Mouse (Mus musculus): ENCODE measurements around the gene Gm10959.
"Not testable (repeated sequence)": the region's sequence is repeated elsewhere in the genome, so short reads cannot be mapped to it uniquely, and the experiment has no call there.

Gene Gm10959

DNA sequence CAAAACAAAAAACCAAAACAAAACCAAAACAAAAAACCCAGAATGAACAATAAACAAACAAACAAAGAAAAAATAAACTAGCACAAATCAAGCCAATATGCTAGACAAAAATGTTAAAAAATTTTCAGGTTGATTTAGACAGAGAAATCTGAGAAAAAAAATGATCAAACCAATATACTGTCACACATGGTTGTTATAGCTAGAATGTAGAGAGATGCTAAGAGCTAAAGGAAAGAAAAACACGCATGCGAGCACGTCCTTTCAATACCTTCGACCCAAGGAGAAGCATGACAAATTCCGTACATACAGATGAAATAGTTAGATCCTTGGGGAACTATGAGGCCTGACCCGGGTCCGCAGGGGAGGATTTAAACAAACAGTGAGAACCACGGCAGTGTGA lies at the start of gene Gm10959:
Gene Gm10959 (minus strand): TSS at position 101 of the 400 bp plus-strand sequence.
- DNase-seq: no peak

DNA sequence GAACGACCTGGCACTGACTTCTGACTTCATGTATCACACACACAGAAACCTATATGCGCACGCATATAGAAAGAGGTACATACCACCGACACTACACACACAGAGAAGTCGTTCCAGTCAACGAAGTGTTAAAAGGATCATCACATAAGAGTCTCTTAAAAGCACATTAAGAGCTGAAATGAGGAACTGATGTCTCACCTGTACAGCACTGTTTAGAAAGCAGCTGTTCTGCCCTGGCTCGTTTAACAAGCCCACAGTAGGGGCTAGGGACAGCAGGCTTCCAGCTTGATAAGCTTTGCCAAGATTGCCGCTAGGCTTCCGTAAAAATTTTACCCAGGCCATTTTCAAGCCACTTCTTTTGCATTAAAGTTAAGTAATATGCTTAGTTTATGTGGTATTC lies 49.2 kb upstream of the Gm10959 start:
- peak; percentile 64 for DNase-seq

DNA sequence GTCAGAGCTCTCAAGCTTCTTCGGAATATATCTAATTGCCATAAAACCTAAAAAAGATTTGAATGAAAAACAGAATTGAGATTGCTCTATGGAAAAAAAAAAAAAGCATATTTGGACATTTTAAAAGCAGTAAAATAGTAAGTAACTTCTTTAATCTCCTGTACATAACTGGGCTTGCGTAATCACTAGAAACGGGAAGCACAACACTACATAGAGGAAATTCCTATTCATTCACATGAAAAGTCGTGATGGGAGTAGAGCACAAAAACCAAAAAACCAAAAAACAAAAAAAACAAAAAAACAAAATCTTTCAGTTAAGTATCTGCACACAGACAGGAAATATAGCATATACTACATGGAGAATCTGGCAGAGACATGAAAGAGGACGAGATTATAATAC lies 45.1 kb upstream of the Gm10959 start:
- DNase-seq: no peak

DNA sequence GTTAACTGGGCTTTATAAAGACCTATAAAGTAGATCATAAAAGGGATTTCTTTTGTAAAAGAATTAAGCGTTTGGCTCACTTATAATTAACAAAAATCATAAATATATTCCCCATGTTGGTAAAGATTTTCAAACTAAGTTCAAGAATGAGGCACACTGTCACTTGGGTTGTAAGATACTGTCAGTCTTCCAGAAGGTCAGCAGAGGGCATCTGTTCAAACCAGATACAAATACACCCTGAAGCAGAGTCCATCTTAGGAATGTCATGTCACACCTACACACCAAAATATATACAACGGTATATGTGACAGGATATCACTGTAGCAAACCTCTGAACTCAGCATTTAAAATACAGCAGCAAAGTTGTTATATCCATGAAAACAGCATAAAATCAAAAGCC lies 31.0 kb upstream of the Gm10959 start:
- DNase-seq: no peak

DNA sequence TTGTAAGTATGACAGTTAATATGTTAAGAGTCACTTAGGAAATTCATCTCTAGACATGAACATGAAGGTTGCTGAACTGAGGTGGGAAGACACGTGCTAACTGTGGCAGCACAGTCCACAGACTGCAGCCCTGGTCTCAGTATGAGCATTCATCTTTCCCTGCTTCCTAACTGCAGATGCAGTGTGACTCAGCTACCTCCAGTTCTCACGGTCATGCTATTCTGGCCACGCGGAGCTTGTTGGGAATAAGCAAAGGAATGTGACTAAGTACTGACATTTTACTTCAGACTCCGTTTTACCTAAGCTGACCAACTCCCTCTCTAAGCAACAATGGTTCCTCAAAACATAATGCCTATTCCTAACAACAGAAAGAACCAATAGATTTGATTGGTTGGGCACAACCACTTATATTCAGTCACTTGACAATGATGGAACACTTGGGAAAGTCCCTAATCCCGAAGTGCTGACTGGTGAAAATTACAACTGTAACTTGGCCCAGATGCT lies 24.3 kb upstream of the Gm10959 start:
- no peak for DNase-seq

DNA sequence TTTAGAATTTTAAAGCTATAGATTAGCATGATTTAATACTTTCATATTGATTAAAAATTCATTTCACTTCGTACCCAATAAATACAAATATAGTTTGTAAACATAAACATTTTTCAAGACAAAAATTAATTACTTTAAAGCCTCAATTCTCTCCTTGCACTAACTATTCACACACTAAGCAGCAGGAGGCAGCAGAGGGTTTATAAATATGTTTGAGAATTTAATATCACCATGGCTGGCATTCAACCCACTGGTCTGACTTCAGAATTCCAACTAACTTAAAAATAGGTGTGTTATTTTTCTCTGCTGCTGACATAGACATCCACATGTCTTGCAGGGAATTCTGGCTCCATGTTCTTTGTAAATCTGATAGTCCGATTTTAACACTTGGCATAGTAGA lies 20.1 kb upstream of the Gm10959 start:
- DNase-seq: no peak

DNA sequence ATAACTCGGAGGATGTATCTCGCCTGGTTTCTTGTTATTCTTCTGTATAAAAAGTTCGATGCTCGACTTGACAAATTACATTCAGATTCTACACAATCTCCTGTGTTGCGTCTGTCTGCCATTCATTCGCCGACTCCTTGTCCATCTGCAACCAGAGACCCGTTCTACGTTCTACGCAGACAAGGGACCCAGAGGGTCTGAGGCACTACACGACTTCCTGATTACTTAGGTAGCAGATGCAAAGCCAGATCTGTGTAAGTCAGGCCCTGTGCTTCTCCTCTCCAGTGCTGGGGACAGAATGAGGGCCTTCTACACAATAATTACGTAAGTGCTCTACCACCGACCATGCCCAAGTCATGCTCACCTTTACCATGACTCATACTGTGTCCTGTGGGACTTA lies 18.0 kb upstream of the Gm10959 start:
- DNase-seq: not testable (repeated sequence)

DNA sequence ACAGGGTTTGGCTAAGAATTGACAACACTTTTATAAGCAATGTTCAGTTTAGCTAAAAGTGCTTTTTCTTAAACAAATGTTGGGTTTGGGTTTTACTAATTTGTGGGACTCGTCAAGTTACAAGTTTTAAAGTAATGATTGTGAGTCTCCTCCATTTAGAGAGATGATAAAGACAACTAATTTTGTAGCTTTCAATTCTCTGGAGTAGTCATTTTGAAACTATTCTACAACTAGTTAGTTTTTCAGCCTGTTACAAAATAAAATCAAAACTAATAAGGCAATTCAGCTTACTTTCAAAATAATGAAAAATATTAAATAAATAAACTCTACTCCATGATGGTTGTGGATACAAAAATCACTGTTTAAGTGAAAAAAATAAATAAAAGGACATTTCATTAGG lies 13.3 kb upstream of the Gm10959 start:
- no peak for DNase-seq

DNA sequence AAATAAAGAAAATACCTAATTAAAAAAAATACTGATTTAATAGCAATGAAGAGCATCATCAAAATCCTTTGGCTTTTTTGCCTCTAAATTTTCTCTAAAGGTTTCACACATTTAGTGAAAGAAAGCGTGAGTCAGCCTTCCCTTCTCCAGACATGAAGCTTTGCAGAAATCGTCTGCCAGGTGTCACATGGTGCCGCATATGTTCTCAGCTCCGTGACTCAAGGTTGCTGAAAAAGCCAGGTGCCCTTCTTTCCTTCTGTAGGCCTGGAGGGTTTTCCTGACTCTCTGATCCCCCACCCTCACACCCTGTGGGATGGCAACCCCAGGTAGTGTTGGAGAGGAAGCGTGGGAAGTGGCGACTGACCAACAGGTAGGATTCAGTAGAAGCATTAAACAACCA lies 10.6 kb upstream of the Gm10959 start:
- peak; percentile 70 for DNase-seq

DNA sequence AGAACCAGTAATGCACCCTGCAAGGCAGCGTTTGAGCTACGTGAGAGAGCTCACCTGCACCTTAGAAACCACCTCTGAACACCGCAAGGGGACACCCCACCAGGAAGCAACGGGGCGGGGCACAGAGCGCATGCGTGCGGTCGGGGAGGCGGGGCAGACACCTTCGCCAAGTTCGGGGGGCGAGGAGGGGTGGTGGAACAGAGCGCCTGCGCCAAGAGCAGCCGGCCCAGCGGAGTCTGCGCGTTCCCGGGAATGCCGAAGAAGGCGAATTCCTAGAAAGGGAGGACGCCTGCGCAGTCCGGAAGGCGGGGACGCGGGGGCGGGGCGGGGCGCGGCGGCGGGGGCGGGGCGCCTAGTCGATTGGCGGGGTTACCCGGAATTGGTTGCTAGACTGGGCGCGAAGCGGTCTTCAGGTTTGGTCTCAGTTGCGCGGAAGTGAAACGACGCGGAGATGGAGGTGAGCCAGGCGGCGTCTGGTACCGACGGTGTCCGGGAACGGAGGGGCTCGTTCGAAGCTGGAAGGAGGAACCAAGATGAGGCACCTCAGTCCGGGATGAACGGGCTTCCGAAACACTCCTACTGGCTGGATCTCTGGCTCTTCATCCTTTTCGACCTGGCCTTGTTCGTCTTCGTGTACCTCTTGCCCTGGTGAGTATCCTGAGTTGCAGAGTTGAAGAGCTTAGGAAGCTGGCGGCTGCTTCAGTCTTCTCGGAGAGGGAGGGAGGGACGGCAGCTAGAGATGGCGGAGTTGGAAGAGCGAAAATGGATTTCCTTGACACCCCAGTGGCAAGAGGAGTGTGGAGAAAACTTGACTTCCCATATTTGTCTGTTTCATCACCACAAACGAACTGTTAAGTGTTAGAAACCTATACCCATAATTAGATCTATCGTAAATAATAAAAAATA lies 5.1 kb upstream of the Gm10959 start, which contains the start of gene 1810037I17Rik:
Gene 1810037I17Rik (plus strand): TSS at position 195 of the 906 bp plus-strand sequence.
- DNase-seq: peak; percentile 100

DNA sequence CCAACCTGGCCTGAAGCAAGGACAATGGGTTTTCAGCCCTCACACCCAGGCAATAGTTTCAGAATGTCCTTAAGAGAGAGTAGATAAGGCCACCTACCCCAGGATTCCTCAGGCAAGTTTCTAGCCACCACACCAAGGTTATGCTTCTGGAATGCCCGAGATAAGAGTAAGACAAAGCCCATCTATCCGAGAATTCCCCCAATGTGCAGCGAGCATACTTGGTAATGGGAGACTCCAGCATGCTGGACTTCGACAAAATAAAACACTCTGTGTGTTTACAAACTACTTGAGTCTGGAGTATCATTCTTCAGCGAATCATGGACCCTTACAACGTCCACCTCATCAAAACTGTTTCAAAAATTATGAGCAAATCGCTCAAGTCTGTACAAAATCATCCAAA lies 4.0 kb upstream of the Gm10959 start:
- no peak for DNase-seq

DNA sequence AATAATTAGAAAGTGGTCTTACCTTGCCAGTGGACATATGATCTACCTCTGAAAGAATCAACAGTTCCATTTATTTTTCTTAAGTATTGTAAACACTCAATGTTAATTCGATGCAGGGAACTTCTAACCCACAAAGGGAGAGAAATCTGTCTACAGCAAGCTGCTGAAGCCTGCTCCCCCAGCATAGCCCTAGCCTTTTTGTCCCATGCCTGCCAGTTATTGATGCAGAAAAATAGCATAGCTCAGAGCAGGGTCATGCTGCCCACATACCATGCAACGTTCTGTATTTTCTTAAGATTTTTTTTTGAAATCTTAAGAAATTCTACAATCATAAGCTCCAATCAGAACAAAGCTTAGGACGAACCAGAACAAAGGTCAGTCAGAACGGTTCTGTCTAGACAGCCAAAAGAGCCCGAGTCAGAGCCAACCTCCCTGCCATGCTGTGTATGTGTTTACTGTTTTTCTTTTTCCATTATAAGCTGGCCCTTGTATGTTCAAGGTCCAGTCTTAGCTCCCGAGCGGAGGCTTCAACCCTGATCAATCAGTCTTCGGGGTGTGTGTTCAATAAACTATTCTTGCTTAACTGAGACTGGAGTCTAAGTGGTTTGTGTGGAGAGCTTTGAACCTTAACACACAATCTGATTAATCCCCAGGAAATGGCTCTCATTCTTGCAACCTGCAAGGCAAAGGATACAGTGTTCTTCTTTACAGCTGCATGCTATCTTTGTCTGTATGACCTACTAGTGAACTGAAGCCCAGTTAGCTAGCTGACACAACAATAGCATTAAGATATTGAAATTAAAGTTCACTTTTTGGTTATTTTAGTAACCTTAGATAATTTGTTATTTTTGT lies 2.7 kb upstream of the Gm10959 start:
- DNase-seq: no peak

DNA sequence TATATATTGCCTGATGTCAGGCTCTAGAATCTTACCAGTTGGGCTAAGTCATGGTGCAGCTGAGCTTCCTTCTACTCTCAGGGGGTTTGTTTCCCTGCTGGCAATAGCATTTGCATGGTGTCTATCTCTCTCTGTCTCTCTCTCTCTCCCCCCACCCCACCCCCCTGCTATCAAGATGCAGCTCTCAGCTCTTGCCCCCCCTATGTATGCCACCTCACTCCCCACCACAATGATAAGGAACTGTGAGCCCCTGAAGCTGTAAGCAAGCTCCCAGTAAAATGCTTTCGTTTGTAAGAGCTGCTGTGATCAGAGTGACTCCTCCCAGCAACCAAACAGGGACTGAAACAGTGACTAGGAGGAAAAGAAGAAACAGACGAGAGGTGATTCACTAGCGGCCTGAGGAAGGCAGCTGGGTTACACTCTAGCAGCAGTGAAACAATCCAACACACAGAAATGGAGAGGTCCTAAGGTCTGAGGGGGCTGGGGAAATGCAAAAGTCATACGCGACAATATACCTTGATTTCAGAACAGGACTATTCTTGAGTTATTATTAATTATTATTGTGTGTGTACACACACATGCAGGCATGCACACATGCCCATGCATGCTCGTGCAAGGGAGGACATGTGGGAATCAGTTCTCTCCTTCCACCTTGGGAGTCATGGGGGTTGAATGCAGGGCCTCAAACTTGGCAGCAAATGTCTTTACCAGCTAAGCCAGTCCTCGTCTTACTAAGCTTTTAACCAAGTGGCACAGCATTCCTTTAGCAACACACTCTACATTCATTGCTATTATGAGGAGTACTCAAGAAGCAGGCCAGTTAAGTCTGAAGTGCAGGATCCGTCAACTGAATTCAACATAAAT lies 1.6 kb upstream of the Gm10959 start:
- no peak for DNase-seq

DNA sequence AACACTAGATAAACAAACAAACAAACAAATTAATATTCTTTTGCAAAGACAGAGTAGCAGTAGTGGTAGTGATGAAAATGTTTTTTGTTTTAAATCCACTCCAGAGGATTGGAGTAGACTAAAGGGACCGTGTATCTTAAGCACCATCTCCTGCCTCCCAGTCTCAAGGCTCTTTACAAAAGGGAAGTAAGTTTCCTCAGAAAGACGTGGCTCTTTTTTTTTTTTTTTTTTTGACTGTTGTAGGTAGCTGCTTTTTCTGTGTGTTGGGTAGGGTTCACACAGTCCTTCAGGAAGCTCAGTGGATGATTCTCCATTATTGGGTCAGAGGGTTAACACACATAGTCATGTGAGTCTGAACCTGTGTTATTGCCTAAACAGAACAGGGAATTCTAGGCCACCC lies 488 bp downstream of the Gm10959 start:
- DNase-seq: no peak

DNA sequence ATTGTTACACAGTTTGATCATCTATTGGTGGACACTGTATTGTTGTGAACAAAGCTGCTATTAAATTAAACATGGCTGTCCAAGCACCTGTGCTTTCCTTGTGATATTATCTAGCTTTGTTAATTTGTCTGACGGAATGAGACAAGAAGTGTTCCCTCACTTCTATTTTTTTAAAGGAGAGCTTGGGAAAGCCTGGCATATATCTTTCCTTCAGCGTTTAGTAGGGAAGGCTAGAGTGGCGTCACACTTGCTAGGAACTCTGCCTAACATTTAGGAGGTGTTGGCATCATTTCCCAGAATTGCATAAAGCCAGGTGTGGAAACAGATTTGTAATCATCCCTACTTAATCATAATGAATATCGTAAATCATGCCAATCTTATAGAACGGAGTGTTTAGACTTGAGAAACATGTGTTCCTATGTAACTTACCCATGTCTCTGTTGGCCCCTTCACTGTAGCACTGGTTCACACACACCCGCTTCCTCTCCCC lies 2.9 kb downstream of the Gm10959 start:
- DNase-seq: no peak

DNA sequence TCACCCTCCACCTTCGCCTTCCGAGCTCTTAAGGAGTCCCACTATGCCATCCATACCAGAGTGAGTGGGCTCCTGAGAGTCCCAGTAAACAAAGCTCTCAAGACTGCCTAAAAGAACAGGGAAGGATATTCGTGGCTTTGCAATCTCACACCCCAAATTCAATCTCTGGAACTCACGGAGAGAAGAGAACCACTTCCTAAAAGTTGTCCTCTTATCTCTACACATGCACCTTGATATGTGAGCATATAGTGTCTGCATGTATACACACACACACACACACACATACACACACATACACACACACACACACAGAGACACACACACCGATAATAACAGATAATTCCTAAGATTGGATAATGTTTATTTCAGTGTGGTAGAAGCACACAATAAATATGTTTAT lies 3.7 kb downstream of the Gm10959 start:
- DNase-seq: no peak

DNA sequence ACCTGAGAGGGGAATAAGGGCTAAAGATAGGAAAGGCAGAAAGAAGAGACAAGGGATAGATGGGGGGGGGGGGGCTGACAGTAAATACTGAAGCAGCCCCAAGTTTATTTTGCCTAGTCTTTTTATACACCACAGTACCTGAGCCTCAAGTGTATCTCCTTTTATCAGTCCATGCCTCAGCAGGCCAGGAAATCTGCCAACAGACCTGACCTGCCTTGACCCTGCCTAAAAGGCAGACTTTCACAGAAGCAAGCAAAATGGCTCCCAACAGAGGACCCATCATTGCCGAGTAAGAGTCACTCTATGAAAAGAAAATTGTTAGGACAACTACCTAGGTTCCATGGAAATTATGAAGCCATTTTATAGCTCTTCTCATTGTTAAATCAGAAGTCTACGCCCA lies 11.3 kb downstream of the Gm10959 start:
- no peak for DNase-seq

DNA sequence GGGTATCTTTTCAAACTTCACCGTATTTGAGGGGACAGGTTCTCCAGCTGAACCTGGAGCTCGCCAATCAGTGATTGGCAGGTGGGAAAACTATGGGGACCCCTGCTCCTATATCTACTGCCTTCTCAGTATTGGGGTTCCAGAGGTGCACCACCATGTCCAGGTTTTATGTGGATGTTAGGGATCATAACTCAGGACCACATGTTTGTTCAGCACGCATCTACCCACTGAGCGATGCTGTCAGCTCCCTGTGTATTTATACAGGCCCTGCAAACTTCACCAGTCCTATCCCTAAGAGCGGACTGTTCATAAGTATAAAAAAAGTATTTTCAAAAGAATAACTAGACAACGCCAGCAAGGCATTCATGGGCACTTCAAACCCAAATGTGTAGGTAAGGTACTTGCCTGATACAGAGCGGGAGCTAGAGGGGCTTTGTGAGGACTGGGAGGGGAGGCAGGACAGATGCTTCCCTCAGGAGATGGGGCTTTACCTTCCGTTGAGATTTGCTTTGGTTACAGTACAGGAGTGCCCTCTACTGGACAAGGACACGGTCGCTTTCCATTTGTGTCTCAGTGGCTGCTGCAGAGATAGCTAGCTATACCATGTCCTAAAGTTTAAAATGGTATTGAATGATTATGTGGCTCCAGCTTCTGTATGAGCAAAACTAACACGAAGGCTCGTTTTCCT lies 15.3 kb downstream of the Gm10959 start:
- no peak for DNase-seq

DNA sequence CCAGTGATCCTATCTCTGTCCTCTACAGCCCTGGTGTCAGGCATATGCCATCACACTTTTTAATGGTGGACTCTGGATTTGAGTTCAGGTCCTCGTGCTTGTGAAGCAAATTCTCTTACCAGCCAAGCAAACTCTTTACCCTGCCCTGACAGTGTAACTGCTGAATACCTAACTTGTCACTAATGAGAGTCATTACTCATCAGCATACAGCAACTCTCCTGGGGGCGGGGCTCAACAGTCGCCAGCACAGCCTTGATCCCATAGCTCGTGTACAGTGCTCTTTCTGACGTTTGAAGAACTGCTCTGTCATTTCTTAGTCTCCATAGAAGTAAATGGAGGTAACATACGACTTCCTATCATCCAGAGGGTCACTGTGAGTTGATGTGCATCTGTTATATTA lies 20.9 kb downstream of the Gm10959 start:
- DNase-seq: no peak

DNA sequence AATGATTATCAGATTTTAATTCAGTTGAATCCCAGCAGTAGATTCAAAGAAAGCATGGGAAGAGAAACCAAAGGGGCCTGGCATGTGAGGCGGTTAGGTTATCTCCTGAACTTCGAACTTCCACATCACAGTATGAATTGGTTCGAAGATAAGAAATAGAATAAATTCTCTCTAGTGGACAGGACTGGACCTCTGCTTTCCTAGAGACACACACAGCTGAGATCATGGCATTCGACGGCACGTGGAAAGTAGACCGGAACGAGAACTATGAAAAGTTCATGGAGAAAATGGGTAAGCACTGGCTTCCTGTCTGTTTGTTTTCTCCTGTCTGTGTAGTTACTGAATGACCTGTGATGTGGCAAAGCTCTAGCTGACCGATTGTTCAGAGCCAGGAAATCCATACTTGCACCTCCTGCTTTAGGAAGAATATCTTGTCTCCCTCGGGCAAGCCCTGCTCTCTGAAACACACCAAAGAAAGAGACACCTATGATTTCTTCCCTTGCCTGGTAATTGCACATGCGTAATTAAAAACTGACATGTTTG lies 23.9 kb downstream of the Gm10959 start:
- DNase-seq: no peak

DNA sequence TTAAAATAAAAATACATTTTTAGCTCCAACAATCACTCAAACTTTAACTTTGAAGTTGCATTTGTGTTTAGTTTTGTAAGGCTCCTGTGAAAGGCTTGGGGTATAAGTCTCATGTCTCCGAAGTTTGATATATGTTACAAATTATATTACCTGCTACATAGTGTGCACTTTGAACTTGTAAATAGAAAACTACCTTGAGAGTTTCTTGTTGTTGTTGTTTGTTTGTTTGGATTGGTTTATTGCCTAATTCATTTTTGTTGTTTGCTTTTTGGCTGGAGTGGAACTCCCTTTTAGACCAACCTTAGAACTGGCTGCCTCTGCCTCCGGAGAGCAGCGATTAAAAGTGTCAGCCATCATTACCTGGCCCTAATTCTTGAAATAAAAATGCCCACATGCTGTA lies 24.4 kb downstream of the Gm10959 start, which contains the start of gene Fabp2:
Gene Fabp2 (plus strand): TSS at position 301 of the 400 bp plus-strand sequence.
- no peak for DNase-seq

All from heart, adult 11 months (tissue).